Mouse (Mus musculus) heart, adult 2 months (tissue): ENCODE measurements around the gene Flywch2. TPM values are rescaled to one million over a fixed set of nuclear protein-coding genes. Genes with fewer than 3 reads are reported as not detected.

Experiments
- DNase-seq, 2 experiments: peaks; one replicate each; pipeline ENCODE4 v3.0.0; 2021
- H3K27ac ChIP-seq: fragments of 200-600 bp; 2 replicates; pipeline ENCODE4 v1.8.1; 2022
- H3K27me3 ChIP-seq: fragments of 200-500 bp; 2 replicates; pipeline ENCODE4 v1.6.1; 2012; ENCODE audit warnings: mild to moderate bottlenecking, low read length, inconsistent platforms, mixed read lengths; ENCODE audit not compliant: control insufficient read depth, insufficient read depth
- H3K36me3 ChIP-seq: fragments of 200-500 bp; 2 replicates; pipeline ENCODE4 v1.6.1; 2012; ENCODE audit warnings: low read length, inconsistent platforms; ENCODE audit not compliant: control insufficient read depth, insufficient read depth
- H3K4me1 ChIP-seq: fragments of 200-500 bp; 2 replicates; pipeline ENCODE4 v1.6.1; 2011; ENCODE audit warnings: low read length; ENCODE audit not compliant: control insufficient read depth, insufficient read depth
- H3K4me3 ChIP-seq: fragments of 200-600 bp; 2 replicates; pipeline ENCODE4 v1.8.1; 2022
- H3K79me2 ChIP-seq: fragments of 200-500 bp; replicated peaks from 2 replicates; pipeline ENCODE4 v1.6.1; 2012; ENCODE audit warnings: mild to moderate bottlenecking, inconsistent platforms, low read length, moderate library complexity, mixed read lengths; ENCODE audit not compliant: control insufficient read depth, insufficient read depth
- H3K9ac ChIP-seq: fragments of 200-500 bp; 2 replicates; pipeline ENCODE4 v1.6.1; 2012; ENCODE audit warnings: low read depth, mild to moderate bottlenecking, control low read depth, inconsistent platforms, low read length, mixed read lengths
- CTCF ChIP-seq: fragments of 200-600 bp; IDR thresholded peaks from 2 replicates; pipeline ENCODE4 v1.8.1; 2022; ENCODE audit warnings: antibody characterized with exemption, mild to moderate bottlenecking, moderate library complexity
- EP300 ChIP-seq: fragments of 200-500 bp; IDR thresholded peaks from 2 replicates; pipeline ENCODE4 v1.6.1; 2011; ENCODE audit warnings: low read depth, low read length, control low read depth; ENCODE audit not compliant: insufficient read depth
- POLR2A ChIP-seq: fragments of 200-500 bp; IDR thresholded peaks from 2 replicates; pipeline ENCODE4 v1.6.1; 2011; ENCODE audit warnings: mild to moderate bottlenecking, low read depth, low read length, control low read depth; ENCODE audit not compliant: insufficient read depth
- WGBS: fragments of 180-500 bp; shearing (Covaris S2); methylation state at CpG from one replicate; pipeline ENCODE4 v1.1.7; 2018; 5-methylcytosine and 5-hydroxymethylcytosine counted together
- intact Hi-C: fragments of 180-260 bp; cut with DNase I; formaldehyde crosslinking; loops from one replicate; pipeline ENCODE4 v1.15.1; 2025
- microRNA-seq, 2 experiments: library from miRNA; unstranded; fragments of <30 nt; microRNA quantifications; one replicate each; pipeline ENCODE4 v1.2.0; 2021
- polyA plus RNA-seq: library from polyadenylated mRNA; depleted of rRNA; stranded (reverse); fragments of >200 nt; gene quantifications from 2 replicates; pipeline ENCODE4 v1.2.3, GENCODE M21; 2012; rRNA removed
- total RNA-seq, 2 experiments: library from RNA; stranded (reverse); gene quantifications; 2 replicates each; pipeline ENCODE4 v1.2.3; 2021

Flywch2 gene
- total and polyA plus RNA-seq, 3 experiments, result 0.27 to 1.5 (median 0.50) TPM

DNA sequence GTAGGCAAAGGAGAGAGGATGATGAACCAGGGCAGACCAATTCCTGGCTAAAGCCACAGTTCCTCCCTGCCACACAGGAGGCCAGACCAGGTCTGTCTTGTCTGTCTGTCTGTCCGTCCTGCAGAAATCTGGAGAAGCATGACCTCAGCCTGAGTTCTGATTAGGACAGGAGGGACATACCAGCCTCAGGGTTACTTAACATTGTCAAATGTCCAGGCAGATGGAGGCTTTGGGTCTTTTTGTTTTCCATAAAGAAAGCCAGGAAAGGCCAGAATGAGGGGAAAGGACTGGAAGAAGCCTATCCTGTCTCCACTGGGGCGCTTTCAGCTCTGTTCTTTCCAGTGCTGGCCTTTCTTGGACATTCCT is 47.1 kb downstream of the Flywch2 start:
- Histone ChIP-seq H3K27me3 (peaks cover 3% of the 10 kb centered on the region), H3K4me3 (peak overlapping the region; percentile 69), H3K79me2 (no peaks in the 10 kb centered on the region), H3K9ac (0 out of 2 replicates have a peak overlapping the region, but pooled peaks have one; percentile 93), H3K36me3 (no peaks in the 10 kb centered on the region), H3K27ac (peak overlapping the region; percentile 85; the same call in 1 of the 2 replicates), H3K4me1 (peaks cover 5% of the 10 kb centered on the region)
- TF ChIP-seq EP300, result no peak
- intact Hi-C loops, result no loop called here
- DNase-seq, result no peak
- 54% methylated on average over 2 of the region's 2 CpGs for WGBS

DNA sequence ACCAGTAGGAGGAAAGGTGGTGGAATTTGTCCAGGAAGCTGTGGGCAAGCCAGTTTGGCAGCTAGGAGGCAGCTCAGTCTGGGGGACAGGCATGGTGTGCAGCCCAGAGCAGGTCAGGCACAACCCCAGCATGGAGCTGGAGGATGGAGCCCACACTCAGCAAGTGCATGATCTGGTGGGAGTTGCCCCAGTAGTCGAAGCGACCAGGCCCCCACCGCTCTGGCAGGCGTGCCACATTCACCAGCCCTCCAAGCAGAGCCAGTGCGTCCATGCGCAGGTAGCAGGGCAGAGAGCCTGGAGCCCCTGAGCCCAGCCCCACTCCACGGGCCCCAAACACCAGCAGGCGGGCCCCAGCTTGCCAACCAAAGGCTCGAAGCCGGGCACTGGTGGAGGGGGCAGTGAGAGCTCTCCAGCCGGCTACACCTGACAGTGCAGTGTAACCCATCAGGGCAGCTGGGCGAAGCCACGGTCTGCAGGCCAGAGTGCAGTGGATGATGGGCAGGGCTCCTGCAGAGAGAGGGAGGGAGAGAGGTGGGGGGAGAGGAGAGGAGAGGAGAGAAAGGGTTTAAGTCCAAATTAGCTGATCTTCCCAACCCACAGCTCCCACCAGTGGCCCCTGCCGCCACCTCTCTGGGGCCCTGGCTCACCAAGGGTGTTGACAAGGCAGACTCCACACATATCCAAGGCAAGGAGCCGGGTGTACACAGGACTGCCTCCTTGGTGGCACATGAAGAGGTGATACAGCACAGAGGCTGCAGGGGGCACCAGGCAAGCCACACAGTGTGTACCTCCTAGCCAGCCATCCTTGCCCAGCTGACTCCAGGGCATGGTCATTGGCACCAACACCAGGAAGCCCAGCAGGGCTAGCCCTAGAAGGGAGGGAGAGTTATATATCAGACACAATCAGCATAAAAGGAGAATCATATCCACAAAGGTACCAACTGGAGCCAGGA is 48.1 kb downstream of the Flywch2 start:
- H3K4me3 ChIP-seq, result no peak overlapping the region
- intact Hi-C loops, result no loop called here
- no peak for DNase-seq
- H3K36me3 ChIP-seq, result no peaks in the 10 kb centered on the region
- H3K27ac ChIP-seq, result no peak overlapping the region
- TF ChIP-seq POLR2A (no peak), CTCF (peak; percentile 23; the same call in 1 of the 2 replicates), EP300 (no peak)
- peaks cover 3% of the 10 kb centered on the region for H3K27me3 ChIP-seq
- 85% methylated on average over 15 of the region's 15 CpGs for WGBS
- H3K79me2 ChIP-seq, result no peaks in the 10 kb centered on the region
- H3K4me1 ChIP-seq, result peaks cover 5% of the 10 kb centered on the region
- no peak overlapping the region for H3K9ac ChIP-seq

DNA sequence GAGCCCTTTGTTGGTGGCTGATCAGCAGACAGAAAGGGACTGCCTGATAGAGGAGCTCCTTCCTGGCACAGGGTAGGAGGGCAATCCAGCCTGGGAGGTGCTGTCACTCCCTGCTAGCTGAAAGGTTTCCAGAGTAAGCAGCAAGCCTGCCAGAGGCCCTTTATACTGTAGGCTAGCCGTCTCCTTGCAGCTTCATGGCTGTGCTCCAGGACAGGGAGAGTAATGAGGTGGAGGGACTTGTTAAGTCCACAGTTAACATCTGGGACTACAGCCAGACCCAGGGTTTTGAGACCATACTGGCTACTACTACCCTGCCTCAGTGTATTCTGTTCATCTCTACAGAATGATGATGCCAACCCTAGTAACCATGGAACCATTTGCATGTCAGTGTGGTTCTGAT is 51.5 kb downstream of the Flywch2 start:
- no peak for DNase-seq
- Histone ChIP-seq H3K4me3 (no peak overlapping the region), H3K4me1 (peaks cover 4% of the 10 kb centered on the region), H3K9ac (no peak overlapping the region), H3K27ac (no peak overlapping the region), H3K27me3 (no peaks in the 10 kb centered on the region), H3K79me2 (no peaks in the 10 kb centered on the region), H3K36me3 (no peaks in the 10 kb centered on the region)
- intact Hi-C loops, result no loop called here
- TF ChIP-seq EP300 (no peak), CTCF (no peak)
- WGBS, result 36% methylated on average over 1 of the region's 1 CpGs

DNA sequence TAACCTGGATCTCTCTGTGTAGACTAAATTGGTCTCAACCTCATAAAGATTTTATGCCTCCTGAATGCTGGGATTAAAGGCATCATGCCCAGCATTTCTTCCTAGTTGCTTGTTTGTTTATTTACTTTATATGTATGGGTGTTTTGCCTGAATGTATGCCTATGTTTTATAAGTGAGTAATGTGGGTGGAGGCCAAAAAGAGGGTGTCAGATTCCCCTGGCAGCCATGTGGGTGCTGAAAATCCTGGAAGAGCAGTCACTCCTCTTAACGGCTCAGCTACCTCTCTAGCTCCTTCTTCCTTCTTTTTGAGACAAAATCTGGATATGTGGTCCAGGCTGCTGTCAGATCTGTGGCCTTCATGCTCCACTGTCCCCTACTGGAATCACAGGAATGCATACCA is 55.4 kb downstream of the Flywch2 start:
- WGBS, result 31% methylated on average over 1 of the region's 1 CpGs
- no peak overlapping the region for H3K9ac ChIP-seq
- no peak for TF ChIP-seq EP300
- no peak for TF ChIP-seq POLR2A
- TF ChIP-seq CTCF, result no peak
- intact Hi-C loops, result no loop called here
- H3K4me1 ChIP-seq, result peaks cover 3% of the 10 kb centered on the region
- no peaks in the 10 kb centered on the region for H3K36me3 ChIP-seq
- no peak overlapping the region for H3K4me3 ChIP-seq
- no peaks in the 10 kb centered on the region for H3K79me2 ChIP-seq
- no peaks in the 10 kb centered on the region for H3K27me3 ChIP-seq
- no peak overlapping the region for H3K27ac ChIP-seq
- no peak for DNase-seq

Small RNA genes lying within 50 kb of the gene (microRNA-seq; reads per million reads assigned to microRNA genes)
- gene Mir5125, result 2.7 to 4.5 reads per million in 2 experiments

Other genes starting within 250 kb of the Flywch2 start
- gene Zfp213, start 221.8 kb downstream of the Flywch2 start, total RNA-seq, result 1 to 10 TPM; 5.5 to 6.2 TPM
- gene Zfp213, start 221.8 kb downstream of the Flywch2 start, polyA plus RNA-seq, result 8.7 and 9.8 TPM in 2 replicates
- 1 to 10 TPM; 2.2 to 2.8 TPM for gene Zfp13, start 186.6 kb downstream of the Flywch2 start, total RNA-seq
- gene Zfp13, start 186.6 kb downstream of the Flywch2 start, polyA plus RNA-seq, result 3.2 and 3.6 TPM in 2 replicates
- gene Zscan10, start 185.2 kb downstream of the Flywch2 start, total RNA-seq, result not detected
- gene Zscan10, start 185.2 kb downstream of the Flywch2 start, polyA plus RNA-seq, result not detected in 2 replicates
- gene Mmp25, start 140.8 kb downstream of the Flywch2 start, total RNA-seq, result under 1 TPM; 0.09 to 0.10 TPM
- 0.18 and 0.21 TPM in 2 replicates for gene Mmp25, start 140.8 kb downstream of the Flywch2 start, polyA plus RNA-seq
- not detected for gene Bicdl2, start 125.6 kb downstream of the Flywch2 start, total RNA-seq
- gene Bicdl2, start 125.6 kb downstream of the Flywch2 start, polyA plus RNA-seq, result not detected in 2 replicates
- gene Hcfc1r1, start 112.5 kb downstream of the Flywch2 start, total RNA-seq, result 100 to 1,000 TPM; 172 to 215 TPM
- 494 and 575 TPM in 2 replicates for gene Hcfc1r1, start 112.5 kb downstream of the Flywch2 start, polyA plus RNA-seq
- 1 to 10 TPM; 9.6 to 9.7 TPM for gene Thoc6, start 112.2 kb downstream of the Flywch2 start, total RNA-seq
- gene Thoc6, start 112.2 kb downstream of the Flywch2 start, polyA plus RNA-seq, result 14.4 and 15.3 TPM in 2 replicates
- 10 to 100 TPM; 80.1 to 82.5 TPM for gene Tnfrsf12a, start 108.6 kb downstream of the Flywch2 start, total RNA-seq
- gene Tnfrsf12a, start 108.6 kb downstream of the Flywch2 start, polyA plus RNA-seq, result 28.1 and 37.9 TPM in 2 replicates
- not detected for gene Cldn6, start 106.8 kb downstream of the Flywch2 start, total RNA-seq
- not detected in 2 replicates for gene Cldn6, start 106.8 kb downstream of the Flywch2 start, polyA plus RNA-seq
- not detected for gene Cldn9, start 102.1 kb downstream of the Flywch2 start, total RNA-seq
- not detected in 2 replicates for gene Cldn9, start 102.1 kb downstream of the Flywch2 start, polyA plus RNA-seq
- not detected for gene 1520401A03Rik, start 63.3 kb downstream of the Flywch2 start, total RNA-seq
- gene 1520401A03Rik, start 63.3 kb downstream of the Flywch2 start, polyA plus RNA-seq, result not detected in 2 replicates
- gene Pkmyt1, start 59.7 kb downstream of the Flywch2 start, total RNA-seq, result 1 to 10 TPM; 1.2 to 1.6 TPM
- 3.9 and 5.6 TPM in 2 replicates for gene Pkmyt1, start 59.7 kb downstream of the Flywch2 start, polyA plus RNA-seq
- 10 to 100 TPM; 25.5 to 27.2 TPM for gene Paqr4, start 45.2 kb downstream of the Flywch2 start, total RNA-seq
- gene Paqr4, start 45.2 kb downstream of the Flywch2 start, polyA plus RNA-seq, result 30.7 and 33.2 TPM in 2 replicates
- not detected for gene Kremen2, start 40.2 kb downstream of the Flywch2 start, total RNA-seq
- 0.06 and 0.27 TPM in 2 replicates for gene Kremen2, start 40.2 kb downstream of the Flywch2 start, polyA plus RNA-seq
- 10 to 100 TPM; 39.4 to 40.1 TPM for gene Flywch1, start 14.5 kb downstream of the Flywch2 start, total RNA-seq
- 25.9 and 33.4 TPM in 2 replicates for gene Flywch1, start 14.5 kb downstream of the Flywch2 start, polyA plus RNA-seq
- 100 to 1,000 TPM; 157 to 161 TPM for gene Srrm2, start 4.5 kb upstream of the Flywch2 start, total RNA-seq
- gene Srrm2, start 4.5 kb upstream of the Flywch2 start, polyA plus RNA-seq, result 318 and 320 TPM in 2 replicates
- gene Elob, start 43.1 kb upstream of the Flywch2 start, total RNA-seq, result 100 to 1,000 TPM; 325 to 371 TPM
- gene Elob, start 43.1 kb upstream of the Flywch2 start, polyA plus RNA-seq, result 384 and 511 TPM in 2 replicates
- not detected for gene Prss33, start 50.0 kb upstream of the Flywch2 start, total RNA-seq
- not detected in 2 replicates for gene Prss33, start 50.0 kb upstream of the Flywch2 start, polyA plus RNA-seq
- not detected for gene Prss32, start 57.8 kb upstream of the Flywch2 start, total RNA-seq
- gene Prss32, start 57.8 kb upstream of the Flywch2 start, polyA plus RNA-seq, result 0.16 TPM in 1 of 2 replicates, not detected in the other
- under 1 TPM in 1 of 2 experiments, not detected in 1; 0.29 TPM for gene Prss41, start 58.1 kb upstream of the Flywch2 start, total RNA-seq
- gene Prss41, start 58.1 kb upstream of the Flywch2 start, polyA plus RNA-seq, result not detected in 2 replicates
- not detected for gene Prss21, start 82.0 kb upstream of the Flywch2 start, total RNA-seq
- gene Prss21, start 82.0 kb upstream of the Flywch2 start, polyA plus RNA-seq, result not detected in 2 replicates
- not detected for gene Dcpp1, start 94.8 kb upstream of the Flywch2 start, total RNA-seq
- gene Dcpp1, start 94.8 kb upstream of the Flywch2 start, polyA plus RNA-seq, result not detected in 2 replicates
- gene Dcpp2, start 94.8 kb upstream of the Flywch2 start, total RNA-seq, result not detected
- gene Dcpp2, start 94.8 kb upstream of the Flywch2 start, polyA plus RNA-seq, result not detected in 2 replicates
- not detected for gene Dcpp3, start 131.4 kb upstream of the Flywch2 start, total RNA-seq
- not detected in 2 replicates for gene Dcpp3, start 131.4 kb upstream of the Flywch2 start, polyA plus RNA-seq
- gene Sbp, start 155.6 kb upstream of the Flywch2 start, total RNA-seq, result not detected
- not detected in 2 replicates for gene Sbp, start 155.6 kb upstream of the Flywch2 start, polyA plus RNA-seq
- not detected for gene Sbpl, start 169.2 kb upstream of the Flywch2 start, total RNA-seq
- not detected in 2 replicates for gene Sbpl, start 169.2 kb upstream of the Flywch2 start, polyA plus RNA-seq
- gene Prss30, start 194.5 kb upstream of the Flywch2 start, total RNA-seq, result not detected
- gene Prss30, start 194.5 kb upstream of the Flywch2 start, polyA plus RNA-seq, result 0.12 TPM in 2 replicates
- gene Prss22, start 212.0 kb upstream of the Flywch2 start, total RNA-seq, result not detected
- gene Prss22, start 212.0 kb upstream of the Flywch2 start, polyA plus RNA-seq, result not detected in 2 replicates